Mouse (Mus musculus): Measurements from ENCODE around the gene Tenm2. TPM values are rescaled to one million over a fixed set of nuclear protein-coding genes. Genes with fewer than 3 reads are reported as not detected.
A peak's percentile ranks its signal among the peaks of the same experiment; 100 is the strongest.

The Tenm2 gene
- polyA plus RNA-seq, 1 experiment from 2014 or later = 47.3 TPM

DNA sequence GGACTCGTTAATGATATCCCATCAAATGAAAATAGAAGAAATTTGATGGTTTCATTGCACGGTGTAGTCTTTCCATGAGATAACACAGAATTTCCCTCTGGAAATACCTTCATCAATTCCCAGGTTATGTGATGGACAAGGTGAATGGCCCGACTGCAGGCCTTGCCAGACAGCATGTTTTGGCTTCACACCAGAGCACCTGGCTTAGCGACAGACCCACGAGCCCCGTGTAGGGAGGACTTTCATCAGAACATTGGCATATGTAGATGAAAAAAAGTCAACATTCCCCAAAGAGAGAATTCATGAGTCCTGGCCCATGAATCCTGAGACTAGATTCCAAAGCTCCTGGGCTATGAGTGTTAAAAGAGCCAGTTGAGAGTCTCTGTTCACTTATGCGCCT, 791.9 kb downstream of the Tenm2 start:
- no peak overlapping the region for H3K4me3 ChIP-seq (replicated peaks)
- no peak for ATAC-seq
- H3K27me3 ChIP-seq = no peaks in the 10 kb centered on the region
- H3K36me3 ChIP-seq = no peaks in the 10 kb centered on the region
- H3K4me1 ChIP-seq (replicated peaks) = peaks cover 24% of the 10 kb centered on the region
- H3K9ac ChIP-seq (replicated peaks) = no peak overlapping the region
- H3K27ac ChIP-seq = no peak overlapping the region
- WGBS = 95% methylated on average over 7 of the region's 7 CpGs
- no peaks in the 10 kb centered on the region for H3K9me3 ChIP-seq
- no peak overlapping the region for H3K4me2 ChIP-seq (replicated peaks)

DNA sequence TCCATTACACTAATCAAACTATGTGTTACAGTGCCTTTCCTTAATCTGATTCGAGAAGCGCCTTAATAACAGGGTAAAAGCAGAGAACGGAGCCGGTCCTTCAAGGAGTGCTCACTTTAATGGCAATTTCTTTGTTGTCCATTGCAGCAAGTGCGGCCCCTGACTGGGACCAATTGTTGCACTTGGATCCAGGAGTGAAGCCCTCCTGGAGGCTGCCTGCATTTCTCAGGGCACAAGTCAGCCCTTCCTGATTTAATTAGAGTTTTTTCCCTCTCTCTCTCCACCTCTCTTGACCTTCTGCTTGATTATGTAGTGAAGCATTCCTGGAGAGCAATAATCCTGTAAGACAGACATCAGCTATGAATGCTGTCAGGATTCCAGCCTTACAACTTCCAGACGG, 794.0 kb downstream of the Tenm2 start:
- Histone ChIP-seq H3K4me1 (replicated peaks) (peaks cover 26% of the 10 kb centered on the region), H3K9me3 (no peaks in the 10 kb centered on the region), H3K36me3 (no peaks in the 10 kb centered on the region), H3K27me3 (no peaks in the 10 kb centered on the region), H3K4me2 (replicated peaks) (no peak overlapping the region), H3K9ac (replicated peaks) (no peak overlapping the region), H3K27ac (no peak overlapping the region), H3K4me3 (replicated peaks) (no peak overlapping the region)
- peak; percentile 43; the same call in 1 of the 2 replicates for ATAC-seq
- 9% methylated on average over 6 of the region's 6 CpGs for WGBS

DNA sequence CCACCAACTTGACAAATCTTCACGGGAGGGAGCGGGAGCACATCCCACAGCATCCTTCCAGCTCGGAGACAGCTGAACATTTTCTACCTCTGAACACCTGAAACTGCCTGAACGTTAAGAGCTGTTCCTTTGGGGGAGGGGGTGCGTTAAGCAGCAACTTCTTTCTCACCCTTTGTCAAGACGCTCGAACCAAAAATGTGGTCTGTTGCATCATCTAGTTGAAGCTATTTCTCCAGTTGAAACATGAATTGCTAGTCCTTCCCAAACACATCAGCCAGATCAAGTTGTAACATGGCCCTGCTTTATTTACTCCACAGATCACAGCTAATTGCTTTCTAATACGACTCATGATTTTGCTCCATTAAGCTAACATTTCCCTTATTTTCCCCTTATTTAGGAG, 799.5 kb downstream of the Tenm2 start:
- no peaks in the 10 kb centered on the region for H3K27me3 ChIP-seq
- H3K4me2 ChIP-seq (replicated peaks) = no peak overlapping the region
- ATAC-seq = no peak
- no peak overlapping the region for H3K27ac ChIP-seq
- H3K36me3 ChIP-seq = no peaks in the 10 kb centered on the region
- 62% methylated on average over 8 of the region's 8 CpGs for WGBS
- no peaks in the 10 kb centered on the region for H3K9me3 ChIP-seq
- no peak overlapping the region for H3K4me3 ChIP-seq (replicated peaks)
- H3K9ac ChIP-seq (replicated peaks) = no peak overlapping the region
- peaks cover 29% of the 10 kb centered on the region for H3K4me1 ChIP-seq (replicated peaks)

DNA sequence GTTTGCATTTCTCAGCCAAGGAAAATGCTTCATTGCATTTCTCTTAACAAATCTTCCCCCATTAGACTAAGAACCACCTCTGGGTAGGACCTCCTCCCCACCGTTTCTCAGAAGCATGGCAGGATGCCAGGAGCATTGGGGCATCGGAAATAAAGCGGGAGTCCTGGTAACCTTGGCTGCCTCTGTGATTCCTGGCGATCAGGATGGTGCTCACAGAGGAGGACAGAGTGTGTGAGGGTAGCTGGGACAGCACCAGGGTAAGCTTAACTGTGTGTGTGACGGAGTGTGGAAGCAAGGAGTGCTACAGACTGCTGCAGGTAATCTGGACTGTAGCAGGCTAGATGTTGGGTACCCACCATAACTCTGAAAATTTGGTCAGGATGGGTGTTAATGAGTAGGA, 806.8 kb downstream of the Tenm2 start:
- H3K9ac ChIP-seq (replicated peaks) = no peak overlapping the region
- H3K4me3 ChIP-seq (replicated peaks) = no peak overlapping the region
- no peak overlapping the region for H3K27ac ChIP-seq
- WGBS = 64% methylated on average over 5 of the region's 5 CpGs
- ATAC-seq = no peak; the same call in 1 of the 2 replicates
- H3K9me3 ChIP-seq = no peaks in the 10 kb centered on the region
- H3K4me1 ChIP-seq (replicated peaks) = peaks cover 30% of the 10 kb centered on the region
- no peak overlapping the region for H3K4me2 ChIP-seq (replicated peaks)
- H3K36me3 ChIP-seq = no peaks in the 10 kb centered on the region
- H3K27me3 ChIP-seq = no peaks in the 10 kb centered on the region

GRCm38 (mm10) chr11:36424959-36425358, 810.8 kb downstream of the Tenm2 start:
- H3K27me3 ChIP-seq = no peaks in the 10 kb centered on the region
- H3K27ac ChIP-seq = no peak overlapping the region; the same call in 1 of the 2 replicates
- H3K4me2 ChIP-seq (replicated peaks) = no peak overlapping the region
- WGBS = 53% methylated on average over 3 of the region's 3 CpGs
- peaks cover 17% of the 10 kb centered on the region for H3K4me1 ChIP-seq (replicated peaks)
- H3K4me3 ChIP-seq (replicated peaks) = no peak overlapping the region
- no peak overlapping the region for H3K9ac ChIP-seq (replicated peaks)
- no peaks in the 10 kb centered on the region for H3K9me3 ChIP-seq
- H3K36me3 ChIP-seq = no peaks in the 10 kb centered on the region
- ATAC-seq = no peak

- H3K4me1 ChIP-seq (replicated peaks) = peaks cover under 1% of the 10 kb centered on the region
- H3K27ac ChIP-seq = no peak overlapping the region
- no peaks in the 10 kb centered on the region for H3K27me3 ChIP-seq
- no peak overlapping the region for H3K4me3 ChIP-seq (replicated peaks)
- no peak overlapping the region for H3K9ac ChIP-seq (replicated peaks)
- no peak for ATAC-seq
- WGBS = 73% methylated on average over 7 of the region's 7 CpGs
- H3K36me3 ChIP-seq = no peaks in the 10 kb centered on the region
- H3K4me2 ChIP-seq (replicated peaks) = no peak overlapping the region
- no peaks in the 10 kb centered on the region for H3K9me3 ChIP-seq
Measured at GRCm38 (mm10) chr11:36420047-36420446, 815.7 kb downstream of the Tenm2 start.

GRCm38 (mm10) chr11:36415244-36415643, 820.5 kb downstream of the Tenm2 start:
- no peaks in the 10 kb centered on the region for H3K9me3 ChIP-seq
- H3K36me3 ChIP-seq = no peaks in the 10 kb centered on the region
- no peak overlapping the region for H3K4me3 ChIP-seq (replicated peaks)
- peaks cover 12% of the 10 kb centered on the region for H3K4me1 ChIP-seq (replicated peaks)
- no peak overlapping the region for H3K27ac ChIP-seq
- no peak for ATAC-seq
- H3K9ac ChIP-seq (replicated peaks) = no peak overlapping the region
- H3K27me3 ChIP-seq = no peaks in the 10 kb centered on the region
- H3K4me2 ChIP-seq (replicated peaks) = no peak overlapping the region
- WGBS = 75% methylated on average over 7 of the region's 7 CpGs

GRCm38 (mm10) chr11:36410881-36411280, 824.9 kb downstream of the Tenm2 start:
- Histone ChIP-seq H3K27ac (no peak overlapping the region), H3K36me3 (no peaks in the 10 kb centered on the region), H3K27me3 (no peaks in the 10 kb centered on the region), H3K9me3 (no peaks in the 10 kb centered on the region), H3K9ac (replicated peaks) (no peak overlapping the region), H3K4me1 (replicated peaks) (peaks cover 12% of the 10 kb centered on the region), H3K4me2 (replicated peaks) (no peak overlapping the region), H3K4me3 (replicated peaks) (no peak overlapping the region)
- 63% methylated on average over 13 of the region's 13 CpGs for WGBS
- no peak for ATAC-seq

GRCm38 (mm10) chr11:36395803-36396710, 839.7 kb downstream of the Tenm2 start:
- ATAC-seq = 0 out of 2 replicates have a peak, but pooled peaks have one; percentile 37
- WGBS = 30% methylated on average over 12 of the region's 12 CpGs
- Histone ChIP-seq H3K4me2 (replicated peaks) (no peak overlapping the region), H3K9me3 (no peaks in the 10 kb centered on the region), H3K27me3 (no peaks in the 10 kb centered on the region), H3K27ac (peak overlapping the region; percentile 69), H3K36me3 (no peaks in the 10 kb centered on the region), H3K4me1 (replicated peaks) (peaks cover 20% of the 10 kb centered on the region), H3K9ac (replicated peaks) (no peak overlapping the region), H3K4me3 (replicated peaks) (no peak overlapping the region)

DNA sequence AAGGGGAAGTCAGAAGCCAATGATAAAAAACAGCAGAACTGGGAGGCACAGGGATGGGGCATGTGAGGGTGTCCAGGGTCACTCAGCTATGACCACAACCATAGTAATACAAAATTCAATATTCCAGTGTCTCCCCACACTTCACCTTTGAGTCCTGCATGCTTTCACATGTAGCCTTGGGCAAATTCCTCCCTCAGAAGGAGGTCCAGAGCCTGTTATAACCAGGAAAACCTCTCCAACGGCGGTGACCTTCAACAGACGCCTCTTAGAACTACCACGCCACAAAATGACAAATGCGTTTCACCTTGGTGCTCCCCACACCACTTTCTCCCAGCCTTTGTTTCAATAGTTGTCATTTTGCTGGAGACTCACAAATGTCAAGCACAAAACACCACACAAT, 851.1 kb downstream of the Tenm2 start:
- 95% methylated on average over 5 of the region's 5 CpGs for WGBS
- peaks cover 6% of the 10 kb centered on the region; the same call in 1 of the 2 replicates for H3K36me3 ChIP-seq
- no peak overlapping the region for H3K4me3 ChIP-seq (replicated peaks)
- H3K9me3 ChIP-seq = no peaks in the 10 kb centered on the region
- H3K4me1 ChIP-seq (replicated peaks) = no peaks in the 10 kb centered on the region
- no peaks in the 10 kb centered on the region for H3K27me3 ChIP-seq
- no peak overlapping the region for H3K9ac ChIP-seq (replicated peaks)
- ATAC-seq = no peak
- no peak overlapping the region for H3K27ac ChIP-seq
- H3K4me2 ChIP-seq (replicated peaks) = no peak overlapping the region

DNA sequence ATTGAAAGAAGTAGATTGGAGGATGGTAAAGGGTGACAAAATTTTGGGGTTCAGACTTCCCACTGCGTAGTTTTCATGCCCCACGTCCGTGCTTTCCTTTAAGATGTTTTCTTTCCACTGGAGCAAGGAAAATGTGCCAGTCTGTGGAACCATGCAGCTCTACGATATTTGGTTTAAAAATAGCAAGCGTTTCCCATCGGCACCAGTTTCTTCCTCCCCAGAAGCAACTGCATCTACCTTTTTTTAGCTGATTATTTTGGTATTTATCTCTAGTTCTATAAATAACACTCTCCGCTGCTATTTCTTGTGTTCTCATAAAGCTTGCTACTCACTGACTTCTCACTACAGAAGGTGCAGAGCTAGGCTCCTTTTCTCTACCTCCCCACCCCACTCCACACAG, 864.0 kb downstream of the Tenm2 start:
- Histone ChIP-seq H3K9ac (replicated peaks) (no peak overlapping the region), H3K4me3 (replicated peaks) (no peak overlapping the region), H3K4me1 (replicated peaks) (0 out of 2 replicates have a peak, but pooled peaks cover 4% of the 10 kb centered on the region), H3K27ac (no peak overlapping the region), H3K36me3 (peaks cover 3% of the 10 kb centered on the region; the same call in 1 of the 2 replicates), H3K4me2 (replicated peaks) (no peak overlapping the region), H3K9me3 (no peaks in the 10 kb centered on the region), H3K27me3 (no peaks in the 10 kb centered on the region)
- 90% methylated on average over 7 of the region's 7 CpGs for WGBS
- no peak for ATAC-seq

DNA sequence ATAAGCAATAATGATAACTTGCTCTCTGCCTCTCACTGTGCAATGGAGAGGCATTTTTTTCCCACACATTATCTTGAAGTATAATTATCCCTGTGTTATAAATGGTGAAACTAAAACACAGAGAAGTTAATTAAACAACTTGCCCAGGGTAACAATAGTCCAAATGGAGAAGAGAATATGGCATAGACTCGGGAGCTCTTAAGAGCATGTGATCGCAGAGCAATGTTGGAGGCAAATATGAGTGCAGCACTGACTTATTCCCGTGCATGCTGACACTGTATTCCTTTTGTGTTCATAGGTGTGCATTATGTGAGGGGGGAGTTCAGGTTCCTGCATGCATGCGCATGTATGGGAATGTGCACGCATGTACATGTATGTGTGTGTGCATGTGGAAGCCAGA, 870.7 kb downstream of the Tenm2 start:
- no peak overlapping the region for H3K9ac ChIP-seq (replicated peaks)
- H3K4me1 ChIP-seq (replicated peaks) = 0 out of 2 replicates have a peak, but pooled peaks cover 1% of the 10 kb centered on the region
- no peak overlapping the region for H3K4me2 ChIP-seq (replicated peaks)
- H3K27ac ChIP-seq = no peak overlapping the region
- ATAC-seq = no peak
- no peaks in the 10 kb centered on the region for H3K9me3 ChIP-seq
- H3K36me3 ChIP-seq = no peaks in the 10 kb centered on the region
- H3K27me3 ChIP-seq = no peaks in the 10 kb centered on the region
- no peak overlapping the region for H3K4me3 ChIP-seq (replicated peaks)
- 96% methylated on average over 5 of the region's 5 CpGs for WGBS

All from midbrain, embryonic 13.5 days (tissue).